Mouse (Mus musculus): ENCODE measurements around the gene Yes1.
"Not testable (repeated sequence)": the region's sequence is repeated elsewhere in the genome, so short reads cannot be mapped to it uniquely, and the experiment has no call there.

Gene Yes1

DNA sequence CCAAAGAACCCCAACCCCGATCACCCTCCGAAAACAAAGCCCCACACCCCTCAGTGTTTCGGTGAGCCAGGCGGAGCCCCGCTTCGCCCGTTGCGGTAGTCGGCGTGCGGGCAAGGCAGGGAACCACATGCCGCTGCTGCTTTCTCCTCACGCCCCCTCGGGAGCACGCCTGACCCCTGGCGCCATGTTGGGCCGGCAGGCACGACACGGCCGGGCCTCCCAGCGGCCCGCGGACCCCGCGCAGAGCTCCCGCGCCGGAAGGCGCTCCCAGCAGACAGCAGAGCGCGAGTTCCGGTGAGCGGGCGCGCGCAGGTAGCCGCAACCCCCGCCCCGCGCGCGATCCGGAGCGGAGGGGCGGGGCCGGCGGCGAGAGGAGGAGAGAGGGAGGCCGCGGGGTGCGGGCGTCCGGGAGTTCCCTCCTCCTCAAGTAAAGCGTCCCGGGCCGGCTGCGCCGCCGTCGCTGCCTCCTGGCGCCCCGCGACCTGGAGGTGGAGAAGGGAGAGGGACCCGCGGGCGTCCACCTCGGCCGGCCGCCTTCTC lies at the start of gene Yes1:
Yes1 (plus strand) TSS at position 371 of the 540 bp plus-strand sequence.
- peak; percentile 68 for DNase-seq

DNA sequence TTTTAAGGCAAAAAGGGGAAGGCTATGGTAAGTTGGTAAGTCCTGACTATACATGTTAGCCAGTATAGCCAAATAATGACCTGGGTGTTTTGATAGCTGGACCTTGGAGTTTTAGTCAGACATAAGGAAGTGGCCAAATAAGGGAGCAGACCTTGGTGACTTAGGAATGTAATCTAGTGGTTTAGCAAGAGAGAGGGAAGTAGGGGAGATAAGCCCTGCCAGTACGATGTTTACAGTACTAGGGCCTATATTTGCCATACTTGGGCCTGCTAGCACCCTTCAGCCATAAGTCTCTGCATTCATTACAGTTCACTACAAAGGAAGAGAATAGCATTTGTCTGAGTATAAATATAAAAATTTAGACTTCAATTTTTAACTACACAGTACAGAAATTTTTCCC lies 46.3 kb upstream of the Yes1 start:
- DNase-seq = no peak

DNA sequence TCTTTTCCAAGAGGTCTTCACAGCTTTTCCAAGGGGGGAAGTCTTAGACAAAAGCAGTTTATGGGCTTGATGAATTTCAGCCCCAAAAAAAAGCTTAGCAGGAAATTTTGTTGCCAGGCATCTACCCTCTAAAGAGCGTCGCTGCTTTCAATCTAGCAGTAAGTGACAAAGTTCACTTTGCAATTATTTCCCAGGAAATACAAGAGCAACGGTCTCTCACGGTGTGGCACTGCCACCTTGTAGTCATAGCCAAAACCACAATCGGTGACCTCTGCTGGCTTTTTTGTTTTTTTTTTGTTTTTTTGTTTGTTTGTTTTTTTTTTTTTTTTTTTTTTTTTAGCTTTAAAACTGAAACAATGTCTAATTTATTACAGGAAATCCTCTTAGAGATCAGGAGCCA lies 39.2 kb upstream of the Yes1 start:
- no peak for DNase-seq

DNA sequence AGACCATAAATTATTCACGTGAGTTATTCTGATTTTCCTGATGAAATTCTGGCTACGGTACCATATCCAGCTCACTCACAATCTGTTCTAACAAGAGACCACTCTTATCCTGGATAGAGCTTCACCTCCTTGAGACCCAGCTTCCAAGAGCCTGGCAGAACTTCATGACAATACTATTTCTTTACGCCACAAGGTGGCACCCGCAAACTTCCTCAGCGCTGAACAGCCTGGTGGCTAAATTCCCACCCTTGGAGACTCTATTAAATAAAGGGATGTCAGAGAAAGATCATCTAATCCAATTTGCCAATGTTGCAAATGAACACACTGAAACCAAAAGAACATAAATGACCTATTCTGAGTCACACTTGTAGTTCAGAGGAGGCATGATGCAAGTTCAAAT lies 22.8 kb upstream of the Yes1 start:
- peak; percentile 44 for DNase-seq

DNA sequence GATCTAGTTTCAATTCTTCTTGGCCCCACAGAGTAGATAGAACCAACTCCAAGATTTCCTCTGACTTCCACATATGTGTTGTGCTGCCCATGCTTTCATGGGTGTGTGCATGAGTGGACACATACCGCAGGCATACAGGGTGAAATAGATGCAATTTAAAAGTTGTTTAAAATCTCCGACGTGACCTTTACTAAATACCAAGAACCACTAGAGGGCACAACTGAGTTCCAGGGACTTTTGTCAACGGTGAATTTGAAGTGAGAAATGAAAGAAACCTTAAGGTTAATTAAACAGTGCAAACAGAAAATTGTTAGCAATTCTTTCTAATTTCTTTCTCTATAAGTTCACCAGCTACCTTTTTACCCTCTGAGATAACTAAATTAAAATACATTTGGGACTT lies 17.2 kb upstream of the Yes1 start:
- DNase-seq = no peak

DNA sequence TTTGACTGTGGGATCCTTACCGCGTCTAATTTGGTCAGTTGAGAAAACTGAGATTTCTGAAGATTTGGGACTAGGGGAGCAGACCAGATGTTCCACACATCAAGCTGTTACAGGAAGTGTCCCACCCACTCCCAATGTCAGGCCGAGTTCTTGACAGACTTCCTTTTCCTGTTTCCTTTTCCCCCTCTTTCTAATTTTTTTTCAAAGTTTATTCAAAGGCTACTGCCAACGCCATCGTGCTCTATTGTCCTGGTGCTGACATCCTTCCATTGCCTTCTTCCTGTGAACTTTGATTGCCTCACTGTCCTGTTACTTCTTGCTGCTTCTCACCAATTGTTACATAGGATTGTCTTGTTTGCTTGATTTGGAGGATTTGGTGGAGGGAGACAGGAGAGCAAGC lies 16.6 kb upstream of the Yes1 start:
- no peak for DNase-seq

DNA sequence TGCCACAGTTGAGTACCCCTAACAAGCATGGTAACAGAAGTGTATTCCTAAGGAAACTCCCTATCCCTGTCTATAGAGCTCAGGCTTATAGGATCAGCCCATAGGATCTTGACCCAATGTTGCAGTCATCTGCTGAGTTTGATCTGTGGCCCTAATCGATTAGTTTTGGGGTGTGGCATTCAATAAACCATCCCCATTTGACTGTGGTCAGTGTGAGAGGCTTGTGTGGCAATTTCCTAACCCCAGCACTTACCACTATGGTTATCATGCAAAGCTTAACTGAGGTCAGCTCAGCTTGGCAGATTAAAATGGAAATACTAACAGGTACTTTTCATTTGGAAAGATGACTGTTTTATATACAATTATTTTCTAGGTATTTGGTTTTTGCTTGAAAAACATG lies 5.1 kb upstream of the Yes1 start:
- DNase-seq = no peak

DNA sequence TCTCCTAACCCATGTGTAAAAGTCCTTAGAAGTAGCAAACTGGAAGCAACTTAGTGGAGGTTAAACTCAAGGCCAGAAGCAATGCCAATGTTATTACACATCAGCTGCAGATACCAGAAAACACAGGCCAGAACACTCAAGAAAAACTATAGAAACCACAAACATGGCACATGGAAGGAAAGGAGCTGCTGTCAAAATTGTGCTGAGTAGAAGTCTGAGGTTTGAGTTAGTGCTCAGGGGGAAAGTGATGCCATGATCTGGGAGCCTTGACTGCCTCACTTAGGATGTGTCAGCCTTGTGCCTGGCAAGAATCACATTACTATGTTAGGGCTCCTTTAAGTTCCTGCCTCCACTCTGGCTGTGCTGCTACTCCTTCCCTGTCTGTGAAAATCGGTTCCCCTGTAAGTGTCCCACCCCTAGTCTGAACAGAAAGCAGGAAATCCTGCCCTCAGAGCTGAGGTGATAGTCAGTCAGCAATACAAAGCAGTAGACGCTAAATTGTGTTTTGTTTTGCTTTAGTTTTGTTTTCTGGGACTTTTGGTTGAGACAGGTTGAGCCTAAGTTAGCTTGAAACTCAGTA lies 3.1 kb upstream of the Yes1 start:
- no peak for DNase-seq

DNA sequence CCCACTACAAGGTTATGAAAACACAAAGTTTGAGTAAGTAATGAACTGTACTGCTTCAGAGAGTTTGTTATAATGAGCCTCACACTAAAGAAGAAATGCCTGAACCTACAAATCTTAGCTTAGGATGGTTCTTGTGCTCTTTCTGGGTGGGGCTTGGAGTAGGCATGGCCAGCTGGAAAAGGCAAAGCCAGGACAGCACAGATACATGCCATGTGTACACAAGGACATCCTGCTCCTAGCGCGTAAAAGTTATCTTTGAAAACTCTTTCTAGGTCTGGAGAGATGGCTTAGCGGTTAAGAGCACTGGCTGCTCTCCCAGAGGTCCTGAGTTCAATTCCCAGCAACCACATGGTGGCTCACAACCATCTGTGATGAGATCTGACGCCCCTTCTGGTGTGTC lies 2.5 kb upstream of the Yes1 start:
- DNase-seq = no peak

DNA sequence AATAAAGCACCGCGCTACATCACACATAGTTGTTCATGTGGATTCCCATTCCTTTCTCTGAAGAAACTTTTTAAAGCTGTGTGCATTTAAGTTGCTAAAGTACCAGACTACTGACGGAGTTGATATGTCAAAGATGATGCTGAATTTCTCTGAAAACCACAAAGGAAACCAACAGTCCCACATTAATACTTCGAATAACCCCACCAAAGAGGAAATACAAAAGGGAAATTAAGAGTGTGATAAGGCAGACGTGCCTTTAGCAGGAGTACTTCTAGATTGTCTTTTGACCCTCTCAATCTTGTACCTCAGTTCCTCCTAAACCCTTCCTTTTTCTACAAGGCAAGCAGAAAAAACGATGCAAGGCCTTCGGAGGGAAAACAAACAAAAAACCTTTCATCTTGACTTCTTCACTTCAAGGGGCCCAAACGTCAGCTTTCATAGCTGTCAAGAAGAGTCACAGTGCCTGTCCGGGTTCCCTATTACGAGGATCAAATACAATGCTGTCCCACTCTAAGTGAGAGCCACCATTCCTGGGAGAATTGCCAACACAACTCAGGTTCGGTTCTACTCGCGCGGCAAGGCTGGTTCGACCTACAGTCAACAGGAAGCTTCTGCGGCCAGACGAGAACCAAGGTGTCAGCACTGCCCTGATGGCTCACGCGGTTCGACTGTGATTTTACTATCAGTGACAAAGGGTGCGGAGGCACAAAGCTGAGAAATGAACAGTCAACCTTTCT lies 739 bp upstream of the Yes1 start:
- peak; percentile 7 for DNase-seq

DNA sequence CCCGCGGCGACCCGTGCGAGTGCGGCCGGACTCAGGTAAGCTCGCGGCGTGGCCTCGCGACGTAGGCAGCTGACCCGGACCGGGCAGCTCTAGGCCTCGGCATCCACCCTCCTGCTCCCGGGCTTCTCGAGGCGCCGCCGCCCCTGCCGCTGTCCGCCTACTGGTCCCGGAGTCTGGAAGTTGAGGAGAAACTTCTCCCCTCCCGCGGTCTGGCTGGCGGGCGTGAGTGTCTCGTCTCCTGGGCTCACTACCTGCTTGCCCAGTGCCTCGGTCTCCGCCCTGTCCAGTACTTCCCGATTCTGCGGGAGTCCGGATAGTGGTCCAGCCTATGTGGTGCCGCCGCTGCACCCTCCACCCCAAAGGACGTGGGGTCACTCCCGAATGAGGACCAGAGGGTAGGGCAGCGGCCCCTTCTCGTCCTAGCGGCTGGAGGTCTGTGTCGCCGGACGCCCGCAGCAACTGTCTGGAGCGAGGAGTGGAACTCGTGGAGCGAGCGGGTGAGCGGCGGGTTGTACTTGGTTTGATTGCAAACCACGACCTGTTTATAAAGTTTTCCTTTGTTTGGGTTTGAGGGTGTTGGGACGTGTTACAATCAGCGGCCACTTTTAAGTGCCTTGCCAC lies 480 bp downstream of the Yes1 start:
- no peak for DNase-seq

DNA sequence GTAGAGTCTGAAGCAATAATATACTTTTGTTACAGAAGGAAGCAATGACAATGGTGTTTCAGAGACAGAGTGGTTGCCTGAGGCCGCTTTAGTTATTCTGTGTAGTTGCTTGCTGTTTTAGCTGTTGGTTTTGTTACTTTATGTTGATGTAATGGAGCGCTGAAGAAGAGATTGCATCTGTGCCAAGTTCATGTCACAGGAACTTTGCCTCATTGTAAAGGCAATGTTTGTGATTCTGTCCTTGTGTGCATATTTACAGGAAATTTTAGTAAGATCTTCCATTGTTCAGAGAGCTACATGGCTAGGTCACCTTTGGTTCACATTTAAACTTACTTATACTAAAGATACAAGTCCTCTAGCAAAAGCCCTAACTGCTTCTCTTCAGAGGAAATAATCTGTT lies 3.3 kb downstream of the Yes1 start:
- no peak for DNase-seq

DNA sequence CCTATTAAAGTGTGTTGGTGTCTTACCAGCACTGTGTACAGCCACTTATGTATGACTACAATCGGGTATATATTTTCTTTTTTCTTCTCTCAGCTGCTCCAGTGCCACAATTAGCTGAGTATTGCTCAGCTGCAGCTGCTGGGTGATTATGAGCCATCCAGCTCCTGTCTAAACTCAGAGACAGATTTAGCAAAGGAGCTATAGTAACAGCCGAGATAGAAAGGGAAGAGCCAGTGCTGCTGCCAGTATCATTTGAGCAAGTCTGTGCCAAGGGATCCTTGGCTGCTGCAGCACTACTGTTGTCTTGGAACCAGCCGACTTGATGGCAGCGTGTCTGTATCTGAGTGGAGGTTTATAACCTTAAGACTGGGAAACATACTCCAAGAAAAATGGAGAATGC lies 3.7 kb downstream of the Yes1 start:
- peak; percentile 74 for DNase-seq

DNA sequence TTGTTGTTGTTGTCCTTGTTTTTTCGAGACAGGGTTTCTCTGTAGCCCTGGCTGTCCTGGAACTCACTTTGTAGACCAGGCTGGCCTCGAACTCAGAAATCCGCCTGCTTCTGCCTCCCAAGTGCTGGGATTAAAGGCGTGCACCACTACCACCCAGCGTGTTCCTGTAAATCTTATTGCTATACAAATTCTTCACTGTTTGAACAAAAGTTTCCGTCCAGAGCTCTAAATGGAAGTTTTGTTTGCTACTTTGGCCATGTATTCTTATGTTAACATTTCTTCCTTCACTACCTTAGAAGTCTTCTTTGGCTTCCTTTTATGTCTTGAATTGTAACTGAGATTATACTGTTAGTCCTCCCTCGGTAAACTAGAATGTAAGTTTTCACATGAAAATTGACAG lies 5.5 kb downstream of the Yes1 start:
- not testable (repeated sequence) for DNase-seq

DNA sequence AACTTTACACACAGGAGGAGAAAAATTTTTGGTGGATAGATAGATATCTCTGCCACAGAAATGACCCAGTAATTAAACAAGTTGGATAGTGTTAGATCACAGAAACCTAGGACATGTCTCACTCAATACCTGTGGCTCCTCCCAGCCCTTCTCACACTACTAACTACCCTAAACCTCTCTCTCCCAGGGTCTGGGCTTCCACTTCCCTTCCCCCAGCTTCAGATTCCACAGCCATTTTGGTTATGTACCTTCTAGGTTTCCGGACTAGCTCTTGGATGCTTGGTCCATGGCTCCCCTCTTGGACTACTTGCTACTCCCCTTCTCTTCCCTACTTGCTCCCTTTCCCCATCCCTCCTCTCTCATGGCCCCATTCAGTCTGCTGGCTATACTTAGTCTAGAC lies 6.9 kb downstream of the Yes1 start:
- no peak for DNase-seq

DNA sequence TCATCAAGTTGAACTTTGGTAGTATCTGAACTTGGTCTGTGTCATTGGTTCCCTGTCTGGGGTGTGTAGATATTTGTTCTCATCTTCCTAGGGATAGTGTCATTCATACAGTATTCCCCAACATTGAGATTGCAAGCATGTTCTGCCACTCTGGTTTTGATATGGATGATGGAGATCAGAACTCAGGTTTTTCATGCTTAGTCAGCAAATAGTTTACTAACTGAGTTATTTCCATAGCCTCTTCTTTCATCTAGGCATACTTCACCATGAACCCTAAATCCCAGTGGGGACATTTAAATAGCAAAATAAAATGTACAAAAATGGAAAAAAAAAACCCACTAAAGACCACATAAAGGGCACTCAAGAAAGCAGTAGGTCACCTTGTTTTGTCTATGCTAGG lies 12.7 kb downstream of the Yes1 start:
- DNase-seq = no peak

DNA sequence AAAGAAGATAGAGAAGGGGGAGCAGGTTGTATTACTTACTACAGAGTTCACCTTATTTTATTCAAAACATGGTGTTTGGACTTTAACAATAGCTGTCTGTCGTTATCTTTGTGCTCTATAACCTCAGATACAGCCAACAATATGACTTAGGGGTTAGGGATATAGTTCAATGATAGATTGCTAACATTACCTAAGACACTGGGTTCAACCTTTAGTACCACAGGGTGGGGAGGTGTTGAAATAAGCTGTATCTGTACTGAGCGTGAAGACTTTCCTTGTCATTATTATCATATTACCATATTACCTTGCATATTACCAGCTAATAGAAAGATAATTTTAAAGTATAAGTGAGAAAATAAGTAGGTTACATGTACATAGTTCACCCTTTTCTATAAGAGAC lies 13.8 kb downstream of the Yes1 start:
- DNase-seq = no peak

DNA sequence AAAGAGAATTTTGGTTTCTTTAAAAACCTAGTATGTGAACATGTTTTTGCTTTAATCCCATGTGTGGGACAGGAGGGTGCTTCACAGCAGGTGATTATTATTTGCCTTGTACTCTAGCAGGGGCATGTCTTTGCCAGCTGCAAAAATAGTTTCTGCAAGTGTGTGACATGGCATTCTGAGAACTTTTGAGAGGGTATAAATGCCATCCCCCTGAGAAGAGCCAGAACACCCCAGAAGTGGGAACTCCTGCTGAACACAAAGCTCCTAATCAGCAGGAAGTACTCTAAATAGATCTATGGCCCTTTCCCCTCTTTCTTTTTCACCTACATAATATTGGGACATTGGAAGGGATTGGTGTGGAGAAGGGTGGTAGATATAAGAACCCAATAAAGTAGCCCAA lies 22.2 kb downstream of the Yes1 start:
- no peak for DNase-seq

DNA sequence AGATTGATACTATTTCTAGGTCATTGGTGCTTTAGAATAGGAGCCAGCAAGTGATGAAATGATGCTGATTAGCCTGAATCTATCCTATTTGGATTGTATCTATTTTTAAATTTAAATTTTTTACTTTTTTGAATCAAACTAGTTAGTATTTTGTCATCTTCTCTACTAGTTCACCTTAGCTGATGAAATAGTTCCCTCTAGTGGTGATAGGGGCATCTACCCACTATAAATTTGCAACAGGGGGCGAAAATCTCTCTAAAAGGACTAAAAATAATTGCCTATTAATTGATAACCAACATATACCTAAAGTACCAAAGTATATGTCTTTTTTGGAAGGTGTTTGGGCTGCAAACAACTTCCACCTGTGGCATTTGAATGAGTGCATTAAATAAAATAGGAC lies 46.4 kb downstream of the Yes1 start:
- DNase-seq = no peak

DNA sequence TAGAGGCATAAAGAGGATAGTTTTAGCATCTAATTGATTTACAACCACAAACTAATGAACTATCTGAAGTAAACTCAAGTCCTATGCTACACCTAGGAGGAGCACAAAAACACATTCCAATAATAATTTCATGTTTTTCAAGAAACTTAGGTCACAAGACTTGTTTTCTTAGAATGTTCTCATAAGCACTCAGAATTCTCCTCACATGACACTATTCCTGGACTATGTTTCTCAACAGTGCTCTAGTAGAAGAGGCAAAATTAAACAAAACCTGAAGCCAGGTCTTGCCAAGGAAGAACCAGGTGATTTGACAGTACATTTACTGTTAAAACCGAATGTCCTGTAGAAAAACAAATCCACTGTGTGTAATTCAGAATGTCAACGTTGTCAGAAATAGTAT lies 71.5 kb downstream of the Yes1 start:
- DNase-seq = no peak

DNA sequence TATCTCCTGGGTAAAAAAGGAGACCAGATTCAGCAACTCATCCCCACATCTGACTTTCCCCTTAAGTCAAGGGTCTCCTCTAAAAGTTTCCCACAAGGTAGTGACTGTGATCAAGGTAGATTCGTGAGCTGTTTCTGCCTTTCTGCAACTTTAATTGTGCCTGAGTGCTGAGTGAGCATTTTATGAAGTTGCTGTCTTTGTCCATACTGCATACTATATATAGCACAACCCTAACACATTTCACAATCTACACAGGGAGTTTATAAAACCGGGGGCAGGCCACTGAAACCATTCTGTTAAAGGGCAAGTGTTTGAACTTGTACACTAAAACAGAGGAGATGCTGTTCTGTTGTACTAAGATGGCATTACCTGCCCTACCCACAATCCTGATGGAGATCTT lies 82.4 kb downstream of the Yes1 start:
- no peak for DNase-seq

DNA sequence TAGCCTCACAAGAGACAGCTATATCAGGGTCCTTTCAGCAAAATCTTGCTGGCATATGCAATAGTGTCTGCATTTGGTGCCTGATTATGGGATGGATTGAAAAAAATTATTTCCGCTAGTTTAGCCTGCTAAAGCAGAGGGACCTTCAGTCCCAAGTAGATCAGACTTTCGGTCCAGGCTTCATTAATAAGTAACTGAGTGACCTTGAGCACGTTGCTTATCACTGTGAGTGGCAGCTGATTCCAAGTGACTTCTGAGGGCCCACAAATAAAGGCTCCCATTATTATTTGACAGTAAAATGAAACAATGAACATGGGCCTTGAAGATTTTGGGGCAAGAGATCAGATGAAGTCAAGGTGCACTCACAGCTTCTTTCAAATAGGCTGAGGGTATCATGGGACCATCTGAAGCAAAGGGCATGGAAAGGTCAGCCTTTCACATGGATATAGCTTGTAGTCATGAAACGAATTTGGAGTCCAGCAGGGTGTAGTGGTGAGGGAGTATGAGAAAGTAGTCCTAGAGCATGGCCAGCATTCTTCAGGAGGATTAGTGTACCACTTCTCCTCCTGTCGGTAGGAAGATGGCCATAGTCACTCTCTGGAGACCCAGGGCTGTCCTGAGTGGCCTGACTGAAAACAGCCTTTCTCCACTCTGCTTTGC lies 86.4 kb downstream of the Yes1 start:
- DNase-seq = no peak

DNA sequence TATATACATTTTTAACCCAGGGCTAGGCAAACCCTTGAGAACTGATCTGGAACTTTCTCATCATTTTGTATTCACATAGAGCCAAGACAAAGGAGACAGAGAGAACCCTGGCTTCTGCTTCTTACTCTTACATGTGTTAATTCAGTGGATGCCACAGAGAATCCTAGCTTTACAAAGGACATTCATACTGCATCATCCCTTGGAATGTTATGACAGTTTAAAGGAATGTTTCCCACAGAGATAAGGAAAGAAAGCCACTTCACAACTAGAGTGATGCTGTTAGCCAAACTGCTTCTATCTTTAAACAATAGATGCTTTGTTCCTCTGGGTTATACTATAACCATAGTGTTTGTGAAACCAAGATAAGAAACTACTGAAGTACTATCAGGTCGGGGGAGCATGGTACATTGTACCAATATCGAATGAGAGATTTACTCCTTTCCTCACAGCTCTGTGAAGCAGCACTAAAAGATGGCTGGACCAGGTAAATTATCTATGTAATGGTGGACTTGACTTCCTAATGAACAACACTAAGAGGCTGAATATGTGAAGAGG lies 95.3 kb downstream of the Yes1 start:
- DNase-seq = no peak

DNA sequence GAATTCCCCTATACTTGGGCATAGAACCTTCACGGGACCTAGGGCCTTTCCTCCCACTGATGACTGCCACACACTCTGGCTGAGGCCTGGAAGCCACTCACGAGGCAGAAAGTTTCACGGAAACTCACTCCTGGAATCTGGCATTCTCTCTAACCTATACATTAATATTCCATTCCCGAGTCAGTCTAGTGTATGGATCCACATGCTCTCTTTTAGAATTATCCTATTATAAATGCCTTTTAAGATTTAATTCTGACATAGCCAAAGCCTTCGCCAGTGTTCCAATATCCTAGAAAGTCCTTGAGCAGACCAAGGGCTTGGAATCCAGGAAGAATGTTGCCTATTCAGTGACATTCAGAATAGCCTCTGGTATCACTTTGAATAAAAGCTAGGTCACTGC lies 100.5 kb downstream of the Yes1 start:
- DNase-seq = no peak

Measured in layer of hippocampus, adult 9-11 months (tissue).